Mouse (Mus musculus): ENCODE results near the gene Eya3. TPM values are rescaled to one million over a fixed set of nuclear protein-coding genes. Genes with fewer than 3 reads are reported as not detected.

Eya3 gene
- total and polyA plus RNA-seq, 2 experiments from 2014 or later, result 8.3 to 18.7 TPM

- WGBS, result 93% methylated on average over 1 of the region's 1 CpGs
Measured at GRCm38 (mm10) chr4:132718251-132718650, 79.5 kb downstream of the Eya3 start.

GRCm38 (mm10) chr4:132728233-132728632 lies 89.4 kb downstream of the Eya3 start:
- TF ChIP-seq CTCF (IDR thresholded peaks at IDR 0.05; ENCODE audit: low read depth), result no peak
- 88% methylated on average over 8 of the region's 8 CpGs for WGBS
- DNase-seq (ENCODE audit: low spot score), result no peak
- Histone ChIP-seq H3K4me3 (ENCODE audit: low read length) (no peak overlapping the region), H3K4me1 (ENCODE audit: insufficient read depth, low read length) (peaks cover 7% of the 10 kb centered on the region; the same call in 1 of the 2 replicates), H3K9ac (replicated peaks; ENCODE audit: low read length) (no peak overlapping the region), H3K27me3 (ENCODE audit: insufficient read depth, low read length) (no peaks in the 10 kb centered on the region), H3K36me3 (ENCODE audit: insufficient read depth, low read length) (0 out of 2 replicates have a peak, but pooled peaks cover 15% of the 10 kb centered on the region), H3K27ac (no peak overlapping the region), H3K9me3 (ENCODE audit: low read length) (no peaks in the 10 kb centered on the region), H3K4me2 (ENCODE audit: low read depth, low read length) (no peak overlapping the region)
- ATAC-seq, result no peak

More at GRCm38 (mm10) chr4:132718251-132718650, 79.5 kb downstream of the Eya3 start:
- TF ChIP-seq CTCF (IDR thresholded peaks at IDR 0.05; ENCODE audit: low read depth), result no peak
- Histone ChIP-seq H3K4me2 (ENCODE audit: low read depth, low read length) (no peak overlapping the region), H3K36me3 (ENCODE audit: insufficient read depth, low read length) (peaks cover 40% of the 10 kb centered on the region), H3K9me3 (ENCODE audit: low read length) (no peaks in the 10 kb centered on the region), H3K27me3 (ENCODE audit: insufficient read depth, low read length) (no peaks in the 10 kb centered on the region), H3K4me1 (ENCODE audit: insufficient read depth, low read length) (no peaks in the 10 kb centered on the region), H3K4me3 (ENCODE audit: low read length) (no peak overlapping the region), H3K9ac (replicated peaks; ENCODE audit: low read length) (no peak overlapping the region), H3K27ac (no peak overlapping the region)
- no peak for DNase-seq (ENCODE audit: low spot score)
- ATAC-seq, result no peak

GRCm38 (mm10) chr4:132731616-132732015 lies 92.8 kb downstream of the Eya3 start:
- Histone ChIP-seq H3K27me3 (ENCODE audit: insufficient read depth, low read length) (no peaks in the 10 kb centered on the region), H3K27ac (peak overlapping the region; percentile 60; the same call in 1 of the 2 replicates), H3K4me1 (ENCODE audit: insufficient read depth, low read length) (peaks cover 7% of the 10 kb centered on the region; the same call in 1 of the 2 replicates), H3K4me2 (ENCODE audit: low read depth, low read length) (peak overlapping the region; percentile 85), H3K4me3 (ENCODE audit: low read length) (peak overlapping the region; percentile 59), H3K9ac (replicated peaks; ENCODE audit: low read length) (peak overlapping the region; percentile 69), H3K36me3 (ENCODE audit: insufficient read depth, low read length) (0 out of 2 replicates have a peak, but pooled peaks cover 8% of the 10 kb centered on the region), H3K9me3 (ENCODE audit: low read length) (no peaks in the 10 kb centered on the region)
- no peak for TF ChIP-seq CTCF (IDR thresholded peaks at IDR 0.05; ENCODE audit: low read depth)
- DNase-seq (ENCODE audit: low spot score), result no peak
- ATAC-seq, result no peak
- 44% methylated on average over 12 of the region's 12 CpGs for WGBS

GRCm38 (mm10) chr4:132732148-132732684 lies 93.4 kb downstream of the Eya3 start, which contains the start of gene Xkr8:
Gene Xkr8 (minus strand): TSS chr4:132732546.
- ATAC-seq (peak; percentile 95), DNase-seq (ENCODE audit: low spot score) (peak; percentile 88)
- Histone ChIP-seq H3K4me1 (ENCODE audit: insufficient read depth, low read length) (peaks cover 7% of the 10 kb centered on the region; the same call in 1 of the 2 replicates), H3K4me3 (ENCODE audit: low read length) (peak within 1 kb of the TSS; percentile 59), H3K27ac (peak within 1 kb of the TSS; percentile 60; the same call in 1 of the 2 replicates), H3K9ac (replicated peaks; ENCODE audit: low read length) (peak within 1 kb of the TSS; percentile 69), H3K27me3 (ENCODE audit: insufficient read depth, low read length) (no peaks in the 10 kb centered on the region), H3K4me2 (ENCODE audit: low read depth, low read length) (peak within 1 kb of the TSS; percentile 85), H3K9me3 (ENCODE audit: low read length) (no peaks in the 10 kb centered on the region), H3K36me3 (ENCODE audit: insufficient read depth, low read length) (0 out of 2 replicates have a peak, but pooled peaks cover 6% of the 10 kb centered on the region)
- WGBS, result 3% methylated on average over 33 of the region's 34 CpGs
- TF ChIP-seq CTCF (IDR thresholded peaks at IDR 0.05; ENCODE audit: low read depth), result peak; percentile 28

- no peak overlapping the region for H3K4me3 ChIP-seq (ENCODE audit: low read length)
- ATAC-seq, result no peak
- H3K4me2 ChIP-seq (ENCODE audit: low read depth, low read length), result no peak overlapping the region
- H3K27ac ChIP-seq, result no peak overlapping the region
- H3K36me3 ChIP-seq (ENCODE audit: insufficient read depth, low read length), result no peaks in the 10 kb centered on the region
- no peak for DNase-seq (ENCODE audit: low spot score)
- no peak overlapping the region; the same call in 1 of the 2 replicates for H3K9ac ChIP-seq (replicated peaks; ENCODE audit: low read length)
- no peaks in the 10 kb centered on the region for H3K27me3 ChIP-seq (ENCODE audit: insufficient read depth, low read length)
- TF ChIP-seq CTCF (IDR thresholded peaks at IDR 0.05; ENCODE audit: low read depth), result peak; percentile 31; the same call in 1 of the 2 replicates
- 91% methylated on average over 25 of the region's 25 CpGs for WGBS
- H3K4me1 ChIP-seq (ENCODE audit: insufficient read depth, low read length), result peaks cover 7% of the 10 kb centered on the region; the same call in 1 of the 2 replicates
- H3K9me3 ChIP-seq (ENCODE audit: low read length), result no peaks in the 10 kb centered on the region
Measured at GRCm38 (mm10) chr4:132733071-132733770, 94.4 kb downstream of the Eya3 start.

- DNase-seq (ENCODE audit: low spot score), result no peak
- Histone ChIP-seq H3K9me3 (ENCODE audit: low read length) (no peaks in the 10 kb centered on the region), H3K4me1 (ENCODE audit: insufficient read depth, low read length) (peaks cover 7% of the 10 kb centered on the region; the same call in 1 of the 2 replicates), H3K4me3 (ENCODE audit: low read length) (no peak overlapping the region), H3K27me3 (ENCODE audit: insufficient read depth, low read length) (no peaks in the 10 kb centered on the region), H3K27ac (no peak overlapping the region), H3K36me3 (ENCODE audit: insufficient read depth, low read length) (no peaks in the 10 kb centered on the region), H3K9ac (replicated peaks; ENCODE audit: low read length) (no peak overlapping the region), H3K4me2 (ENCODE audit: low read depth, low read length) (no peak overlapping the region)
- WGBS, result 92% methylated on average over 2 of the region's 2 CpGs
- ATAC-seq, result no peak
- no peak for TF ChIP-seq CTCF (IDR thresholded peaks at IDR 0.05; ENCODE audit: low read depth)
Measured at GRCm38 (mm10) chr4:132734766-132735165, 96.0 kb downstream of the Eya3 start.

Data from hindbrain, postnatal 0 days (tissue).